Mouse (Mus musculus): ENCODE measurements at regions not wholly inside any gene's neighbourhood (a gene's known extent, or its start where the extent isn't known, plus 50 kb on each side); places are given as distances from the start of the nearest gene placed in this dataset.

DNA sequence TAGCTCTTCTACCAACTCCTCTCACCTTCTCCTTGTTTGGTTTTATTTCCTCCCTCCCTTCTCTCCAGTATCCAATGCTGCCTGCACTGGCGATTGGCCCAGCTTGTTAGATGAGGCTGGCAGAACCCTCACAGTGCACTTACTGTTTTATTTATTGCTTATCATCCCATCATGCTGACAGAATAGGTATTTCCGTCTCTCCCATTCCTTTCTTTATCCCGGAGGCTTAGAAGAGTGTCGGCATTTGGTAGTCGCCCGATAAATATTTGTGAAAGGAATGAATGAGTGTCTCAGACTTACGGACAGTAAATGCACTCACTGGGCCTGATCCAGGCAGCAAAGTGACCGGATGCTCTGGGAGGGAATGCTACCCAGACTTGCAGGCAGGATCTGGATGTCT lies 123.8 kb upstream of the Sh3bp4 start:
- TF ChIP-seq POLR2A (IDR thresholded peaks at IDR 0.05; ENCODE audit: low read depth, low read length) (no peak), CTCF (conservative IDR thresholded peaks at IDR 0.05; ENCODE audit: insufficient read depth, insufficient read length, low read depth, low read length) (no peak)

Measured in kidney, adult 2 months (tissue).